Mouse (Mus musculus): ENCODE measurements around the gene Ubr7. TPM values are rescaled to one million over a fixed set of nuclear protein-coding genes. Genes with fewer than 3 reads are reported as not detected.
A peak's percentile ranks its signal among the peaks of the same experiment; 100 is the strongest.

Gene Ubr7
- polyA plus RNA-seq, 1 experiment, result 14.6 TPM

GRCm38 (mm10) chr12:102740285-102740684, 17.5 kb upstream of the Ubr7 start:
- H3K4me3 ChIP-seq (replicated peaks; ENCODE audit: extremely low read depth, low read depth, low read length), result no peak overlapping the region
- 62% methylated on average over 3 of the region's 3 CpGs for WGBS
- no peak for DNase-seq
- H3K4me1 ChIP-seq (ENCODE audit: control insufficient read depth, insufficient read depth, low read length), result peaks cover 7% of the 10 kb centered on the region
- TF ChIP-seq CTCF (IDR thresholded peaks at IDR 0.05; ENCODE audit: insufficient read depth, low read length) (0 out of 2 replicates have a peak, but pooled peaks have one; percentile 4), POLR2A (IDR thresholded peaks at IDR 0.05; ENCODE audit: borderline replicate concordance, extremely low read depth, low read depth, low read length) (no peak)

DNA sequence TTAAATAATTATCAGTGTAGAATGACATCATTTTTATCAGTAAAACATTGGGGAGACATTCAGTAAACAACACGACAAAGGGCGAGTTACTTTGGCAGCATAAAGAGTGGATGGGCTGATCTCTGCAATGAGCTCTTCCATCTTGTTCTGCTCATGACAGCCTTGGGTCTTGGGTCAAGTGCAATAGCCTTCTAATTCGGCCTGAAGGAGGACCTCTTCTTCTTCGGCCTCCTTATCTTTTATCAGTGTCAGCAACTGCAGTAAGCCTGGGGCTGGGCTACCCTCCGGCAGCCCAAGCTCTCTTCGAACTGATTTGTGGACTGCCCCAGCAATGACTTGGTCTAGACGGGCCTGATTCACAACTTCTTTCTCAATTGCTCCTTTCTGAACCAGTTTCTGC, 15.7 kb upstream of the Ubr7 start:
- 75% methylated on average over 7 of the region's 7 CpGs for WGBS
- peaks cover 7% of the 10 kb centered on the region for H3K4me1 ChIP-seq (ENCODE audit: control insufficient read depth, insufficient read depth, low read length)
- TF ChIP-seq CTCF (IDR thresholded peaks at IDR 0.05; ENCODE audit: insufficient read depth, low read length) (no peak), POLR2A (IDR thresholded peaks at IDR 0.05; ENCODE audit: borderline replicate concordance, extremely low read depth, low read depth, low read length) (no peak)
- H3K4me3 ChIP-seq (replicated peaks; ENCODE audit: extremely low read depth, low read depth, low read length), result no peak overlapping the region
- no peak for DNase-seq

- no peak for TF ChIP-seq POLR2A (IDR thresholded peaks at IDR 0.05; ENCODE audit: borderline replicate concordance, extremely low read depth, low read depth, low read length)
- TF ChIP-seq CTCF (IDR thresholded peaks at IDR 0.05; ENCODE audit: insufficient read depth, low read length), result no peak
- WGBS, result under 1% methylated on average over 33 of the region's 33 CpGs
- Histone ChIP-seq H3K4me1 (ENCODE audit: control insufficient read depth, insufficient read depth, low read length) (peaks cover 7% of the 10 kb centered on the region), H3K4me3 (replicated peaks; ENCODE audit: extremely low read depth, low read depth, low read length) (peak overlapping the region; percentile 80)
- DNase-seq, result no peak
These were observed 14.7 kb upstream of the Ubr7 start for GRCm38 (mm10) chr12:102743036-102743588.

DNA sequence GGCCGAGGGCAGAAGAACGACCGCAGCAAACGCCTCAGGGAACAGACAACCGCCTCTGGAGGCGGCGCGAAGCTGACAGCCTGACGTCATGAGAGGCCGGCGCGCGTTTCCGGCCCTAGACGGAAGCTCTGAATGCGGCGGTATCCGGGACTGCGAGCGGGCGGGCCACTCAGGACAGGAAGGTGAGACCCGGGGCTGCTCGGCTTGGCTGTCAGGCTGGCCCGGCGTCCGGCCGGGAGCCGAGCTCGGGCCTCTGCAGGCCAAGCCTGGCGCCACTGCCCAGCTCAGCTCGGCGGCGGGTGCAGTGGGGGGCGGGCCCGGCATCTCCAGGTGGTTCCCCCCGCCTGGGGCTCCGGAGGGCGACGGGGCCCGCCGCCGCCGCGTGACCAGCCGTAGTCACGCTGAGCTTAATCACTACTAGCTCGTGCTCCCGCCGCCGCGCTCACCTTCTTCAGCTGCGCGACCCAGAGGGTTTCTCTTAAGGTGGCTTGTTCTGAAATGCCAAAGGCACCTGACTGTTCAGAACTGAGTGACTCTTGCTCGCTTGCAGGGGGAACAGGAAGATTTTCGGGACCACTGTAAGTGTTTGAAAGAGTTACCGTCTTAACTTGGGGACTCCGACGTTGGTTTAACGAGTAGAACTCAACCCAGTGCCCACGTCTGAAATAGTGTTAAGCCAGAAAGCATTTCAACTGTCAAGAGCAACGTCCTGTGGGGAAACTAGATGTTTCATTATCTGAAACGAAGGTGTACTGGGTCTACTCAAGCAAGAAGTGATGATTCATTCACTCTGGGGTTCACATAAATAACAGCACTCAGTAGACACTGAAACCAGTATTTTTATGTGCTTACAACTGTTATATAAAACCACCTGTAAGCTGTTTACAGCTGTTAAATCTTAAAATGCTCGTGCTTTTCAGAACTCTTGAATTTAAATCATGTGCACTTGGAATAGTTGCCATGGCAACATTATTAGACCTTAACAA, 13.9 kb upstream of the Ubr7 start, which contains the start of the genes Moap1 and Tmem251:
Gene Moap1, minus strand, starts transcription at position 73 of the 986 bp plus-strand sequence.
Gene Tmem251, plus strand, starts transcription at position 174 of the 986 bp plus-strand sequence.
- TF ChIP-seq POLR2A (IDR thresholded peaks at IDR 0.05; ENCODE audit: borderline replicate concordance, extremely low read depth, low read depth, low read length) (peak; percentile 68; the same call in 1 of the 2 replicates), CTCF (IDR thresholded peaks at IDR 0.05; ENCODE audit: insufficient read depth, low read length) (no peak)
- H3K4me3 ChIP-seq (replicated peaks; ENCODE audit: extremely low read depth, low read depth, low read length), result peak within 1 kb of the TSS; percentile 80
- WGBS, result under 1% methylated on average over 62 of the region's 63 CpGs
- peaks cover 7% of the 10 kb centered on the region for H3K4me1 ChIP-seq (ENCODE audit: control insufficient read depth, insufficient read depth, low read length)
- peak; percentile 89 for DNase-seq

- Histone ChIP-seq H3K4me1 (ENCODE audit: control insufficient read depth, insufficient read depth, low read length) (peaks cover 7% of the 10 kb centered on the region), H3K4me3 (replicated peaks; ENCODE audit: extremely low read depth, low read depth, low read length) (no peak overlapping the region)
- TF ChIP-seq CTCF (IDR thresholded peaks at IDR 0.05; ENCODE audit: insufficient read depth, low read length) (no peak), POLR2A (IDR thresholded peaks at IDR 0.05; ENCODE audit: borderline replicate concordance, extremely low read depth, low read depth, low read length) (no peak)
- 44% methylated on average over 6 of the region's 6 CpGs for WGBS
- DNase-seq, result no peak
These were observed 12.9 kb upstream of the Ubr7 start for GRCm38 (mm10) chr12:102744839-102745238.

DNA sequence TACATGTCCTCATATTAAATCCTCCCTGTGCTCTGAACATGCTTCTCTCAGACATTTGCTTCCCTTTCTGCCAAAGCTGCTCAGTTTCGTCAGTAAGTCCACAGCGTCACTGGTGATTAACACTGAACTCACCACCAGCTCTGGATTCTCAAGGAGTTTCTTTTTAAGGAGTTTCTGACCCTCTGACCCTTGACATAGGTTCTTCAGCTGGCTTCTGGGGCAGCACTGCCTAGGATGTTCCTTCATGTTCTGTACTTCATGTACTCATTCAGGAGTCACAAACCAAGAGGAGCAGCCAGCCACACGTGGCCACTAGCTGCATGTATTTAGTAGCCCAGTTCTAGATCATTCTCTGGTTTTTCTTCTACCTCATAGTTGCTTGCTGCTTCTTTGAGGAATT, 9.5 kb upstream of the Ubr7 start:
- DNase-seq, result no peak
- TF ChIP-seq POLR2A (IDR thresholded peaks at IDR 0.05; ENCODE audit: borderline replicate concordance, extremely low read depth, low read depth, low read length), result no peak
- TF ChIP-seq CTCF (IDR thresholded peaks at IDR 0.05; ENCODE audit: insufficient read depth, low read length), result no peak
- 78% methylated on average over 3 of the region's 3 CpGs for WGBS
- Histone ChIP-seq H3K4me3 (replicated peaks; ENCODE audit: extremely low read depth, low read depth, low read length) (no peak overlapping the region), H3K4me1 (ENCODE audit: control insufficient read depth, insufficient read depth, low read length) (peaks cover 7% of the 10 kb centered on the region)

DNA sequence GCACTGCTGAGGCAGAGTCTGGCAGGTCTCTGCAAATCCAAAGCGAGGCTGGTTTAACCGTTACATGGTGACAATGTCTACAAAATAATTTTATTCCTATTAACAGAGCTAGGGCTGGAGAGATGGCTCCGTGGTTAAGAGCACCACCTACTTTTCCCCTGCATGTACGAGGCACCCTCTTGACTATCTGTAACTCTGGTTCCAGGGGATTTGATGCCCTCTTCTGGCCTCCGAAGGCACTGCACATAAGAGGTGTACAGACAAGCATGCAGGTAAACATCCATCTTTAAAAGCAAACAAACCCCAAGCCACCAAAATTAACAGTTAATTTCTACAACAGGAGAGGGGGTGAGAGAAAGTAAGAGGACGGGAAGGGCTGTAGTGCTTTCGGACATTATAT, 1.5 kb upstream of the Ubr7 start:
- no peak for DNase-seq

DNA sequence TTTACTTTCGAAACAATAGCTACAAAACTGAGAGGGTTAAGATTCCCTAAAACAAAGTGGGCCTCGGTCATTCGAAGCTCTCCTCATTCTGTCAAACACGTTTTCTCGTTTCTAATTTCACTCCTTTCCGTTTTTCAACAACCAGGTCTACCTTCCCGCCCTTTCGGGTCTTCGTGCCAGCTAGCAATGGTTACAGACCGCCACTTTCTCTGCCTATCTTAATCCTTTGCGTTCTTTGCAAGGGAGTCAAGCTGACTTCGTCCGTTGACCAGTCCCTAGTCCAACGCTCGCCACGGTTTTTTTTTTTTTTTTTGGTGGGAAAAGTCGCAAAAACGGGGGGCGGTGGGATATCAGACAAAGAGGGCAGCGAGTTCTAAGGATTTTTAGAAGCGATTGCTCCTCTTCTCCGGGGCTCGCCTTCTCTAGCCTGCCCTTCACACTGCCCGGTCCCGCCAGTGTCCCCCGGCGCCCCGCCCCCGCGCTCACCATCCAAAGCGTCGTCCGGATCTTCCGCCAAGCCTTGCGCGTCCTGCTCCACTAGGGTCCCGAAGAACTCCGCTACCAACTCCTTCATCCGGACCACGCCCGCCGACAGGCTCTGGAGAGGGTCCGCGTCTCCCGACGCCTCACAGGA, 595 bp upstream of the Ubr7 start:
- Histone ChIP-seq H3K4me1 (ENCODE audit: control insufficient read depth, insufficient read depth, low read length) (peaks cover 6% of the 10 kb centered on the region), H3K4me3 (replicated peaks; ENCODE audit: extremely low read depth, low read depth, low read length) (peak overlapping the region; percentile 93)
- whole genome bisulfite sequencing, result 1% methylated on average over 46 of the region's 46 CpGs
- TF ChIP-seq CTCF (IDR thresholded peaks at IDR 0.05; ENCODE audit: insufficient read depth, low read length) (no peak), POLR2A (IDR thresholded peaks at IDR 0.05; ENCODE audit: borderline replicate concordance, extremely low read depth, low read depth, low read length) (no peak)
- no peak for DNase-seq

More for the DNA sequence above, 1.5 kb upstream of the Ubr7 start:
- WGBS, result 69% methylated on average over 7 of the region's 7 CpGs
- TF ChIP-seq CTCF (IDR thresholded peaks at IDR 0.05; ENCODE audit: insufficient read depth, low read length) (0 out of 2 replicates have a peak, but pooled peaks have one; percentile 19), POLR2A (IDR thresholded peaks at IDR 0.05; ENCODE audit: borderline replicate concordance, extremely low read depth, low read depth, low read length) (no peak)
- peaks cover 6% of the 10 kb centered on the region for H3K4me1 ChIP-seq (ENCODE audit: control insufficient read depth, insufficient read depth, low read length)
- no peak overlapping the region for H3K4me3 ChIP-seq (replicated peaks; ENCODE audit: extremely low read depth, low read depth, low read length)

DNA sequence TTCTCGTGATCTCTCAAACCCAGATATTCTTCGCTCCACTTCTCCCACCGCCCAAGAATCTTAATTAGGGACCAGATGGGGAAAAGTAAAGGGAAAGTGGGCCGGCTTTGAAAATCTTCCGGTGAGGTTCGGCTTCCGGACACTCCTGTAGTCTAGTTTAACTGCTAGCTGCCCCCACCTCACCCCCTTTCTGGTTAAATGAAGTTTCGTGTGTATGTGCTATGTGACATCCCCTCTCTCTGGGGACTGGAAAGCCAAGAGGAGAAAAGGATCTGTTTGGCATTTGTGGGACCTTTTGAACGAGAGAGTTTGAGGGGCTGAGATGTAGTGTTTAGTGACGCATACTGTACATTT, 613 bp downstream of the Ubr7 start, which contains the start of gene Gm20604:
Gene Gm20604, minus strand, starts transcription at position 270 of the 354 bp plus-strand sequence.
- Histone ChIP-seq H3K4me1 (ENCODE audit: control insufficient read depth, insufficient read depth, low read length) (peaks cover 6% of the 10 kb centered on the region), H3K4me3 (replicated peaks; ENCODE audit: extremely low read depth, low read depth, low read length) (peak within 1 kb of the TSS; percentile 97)
- under 1% methylated on average over 10 of the region's 10 CpGs for WGBS
- no peak for TF ChIP-seq CTCF (IDR thresholded peaks at IDR 0.05; ENCODE audit: insufficient read depth, low read length)
- TF ChIP-seq POLR2A (IDR thresholded peaks at IDR 0.05; ENCODE audit: borderline replicate concordance, extremely low read depth, low read depth, low read length), result no peak
- no peak for DNase-seq
